Mouse (Mus musculus): ENCODE data around the gene Med12l. TPM values are rescaled to one million over a fixed set of nuclear protein-coding genes. Genes with fewer than 3 reads are reported as not detected.

The Med12l gene
- polyA plus RNA-seq, 1 experiment from 2014 or later: 0.82 TPM

DNA sequence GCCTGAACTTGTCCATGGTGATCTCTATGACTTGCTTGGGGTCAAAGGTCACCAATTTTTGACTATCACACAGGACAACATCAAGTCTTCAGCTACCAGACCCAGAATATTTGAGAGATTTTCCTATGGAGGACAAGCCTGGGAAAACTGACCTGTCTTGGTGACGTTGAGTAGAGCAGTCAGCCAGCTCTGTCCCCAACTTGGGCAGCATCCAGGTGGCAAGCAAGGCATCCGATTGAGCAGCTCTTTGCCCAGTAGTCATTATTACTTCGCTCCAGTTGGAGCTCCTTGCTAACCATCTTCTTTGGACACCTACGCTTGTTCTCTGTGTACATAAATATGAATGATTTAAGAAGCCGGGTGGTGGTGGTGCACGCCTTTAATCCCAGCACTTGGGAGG lies 265.2 kb downstream of the Med12l start:
- Histone ChIP-seq H3K4me2 (ENCODE audit: low read length) (no peak overlapping the region), H3K36me3 (ENCODE audit: insufficient read depth, low read length) (no peaks in the 10 kb centered on the region), H3K27ac (peak overlapping the region; percentile 47), H3K9ac (ENCODE audit: low read depth, low read length) (no peak overlapping the region), H3K9me3 (replicated peaks; ENCODE audit: low read length) (no peaks in the 10 kb centered on the region), H3K27me3 (ENCODE audit: insufficient read depth, low read length) (no peaks in the 10 kb centered on the region), H3K4me1 (replicated peaks; ENCODE audit: insufficient read depth, low read length) (no peaks in the 10 kb centered on the region), H3K4me3 (replicated peaks; ENCODE audit: low read depth, low read length) (no peak overlapping the region)
- DNase-seq (ENCODE audit: low spot score): no peak
- TF ChIP-seq CTCF (IDR thresholded peaks at IDR 0.05; ENCODE audit: low read depth): no peak
- 93% methylated on average over 6 of the region's 6 CpGs for WGBS
- no peak for ATAC-seq (replicated peaks; ENCODE audit: low FRiP score, low read depth)

- Histone ChIP-seq H3K9me3 (replicated peaks; ENCODE audit: low read length) (no peaks in the 10 kb centered on the region), H3K27ac (no peak overlapping the region), H3K4me3 (replicated peaks; ENCODE audit: low read depth, low read length) (no peak overlapping the region), H3K4me2 (ENCODE audit: low read length) (no peak overlapping the region), H3K27me3 (ENCODE audit: insufficient read depth, low read length) (no peaks in the 10 kb centered on the region), H3K4me1 (replicated peaks; ENCODE audit: insufficient read depth, low read length) (no peaks in the 10 kb centered on the region), H3K36me3 (ENCODE audit: insufficient read depth, low read length) (no peaks in the 10 kb centered on the region), H3K9ac (ENCODE audit: low read depth, low read length) (no peak overlapping the region)
- 28% methylated on average over 3 of the region's 3 CpGs for WGBS
- no peak for DNase-seq (ENCODE audit: low spot score)
- ATAC-seq (replicated peaks; ENCODE audit: low FRiP score, low read depth): no peak
- TF ChIP-seq CTCF (IDR thresholded peaks at IDR 0.05; ENCODE audit: low read depth): no peak
These were observed 272.1 kb downstream of the Med12l start for GRCm38 (mm10) chr3:59277502-59278253.

DNA sequence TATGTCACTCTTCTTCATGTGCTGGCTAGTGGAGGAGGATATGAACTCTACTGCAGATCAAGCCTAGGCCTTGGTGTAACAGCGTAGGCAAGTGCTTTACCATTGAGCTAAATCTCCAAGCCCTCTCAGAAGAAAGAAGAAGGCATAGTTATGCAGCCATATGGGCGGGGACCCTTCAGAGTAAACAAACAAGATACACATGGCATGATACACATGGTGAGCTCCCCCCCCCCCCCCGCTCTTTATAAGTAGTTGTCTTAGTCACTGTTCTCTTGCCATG lies 272.6 kb downstream of the Med12l start:
- no peaks in the 10 kb centered on the region for H3K27me3 ChIP-seq (ENCODE audit: insufficient read depth, low read length)
- no peaks in the 10 kb centered on the region for H3K4me1 ChIP-seq (replicated peaks; ENCODE audit: insufficient read depth, low read length)
- no peak overlapping the region for H3K9ac ChIP-seq (ENCODE audit: low read depth, low read length)
- 93% methylated on average over 3 of the region's 3 CpGs for WGBS
- H3K9me3 ChIP-seq (replicated peaks; ENCODE audit: low read length): no peaks in the 10 kb centered on the region
- H3K36me3 ChIP-seq (ENCODE audit: insufficient read depth, low read length): no peaks in the 10 kb centered on the region
- no peak for DNase-seq (ENCODE audit: low spot score)
- no peak for TF ChIP-seq CTCF (IDR thresholded peaks at IDR 0.05; ENCODE audit: low read depth)
- H3K4me2 ChIP-seq (ENCODE audit: low read length): no peak overlapping the region
- no peak overlapping the region for H3K27ac ChIP-seq
- H3K4me3 ChIP-seq (replicated peaks; ENCODE audit: low read depth, low read length): no peak overlapping the region
- ATAC-seq (replicated peaks; ENCODE audit: low FRiP score, low read depth): no peak

- no peak overlapping the region for H3K4me3 ChIP-seq (replicated peaks; ENCODE audit: low read depth, low read length)
- H3K9me3 ChIP-seq (replicated peaks; ENCODE audit: low read length): no peaks in the 10 kb centered on the region
- DNase-seq (ENCODE audit: low spot score): no peak
- ATAC-seq (replicated peaks; ENCODE audit: low FRiP score, low read depth): no peak
- H3K9ac ChIP-seq (ENCODE audit: low read depth, low read length): no peak overlapping the region
- TF ChIP-seq CTCF (IDR thresholded peaks at IDR 0.05; ENCODE audit: low read depth): no peak
- no peaks in the 10 kb centered on the region for H3K27me3 ChIP-seq (ENCODE audit: insufficient read depth, low read length)
- no peak overlapping the region for H3K4me2 ChIP-seq (ENCODE audit: low read length)
- H3K27ac ChIP-seq: no peak overlapping the region
- H3K36me3 ChIP-seq (ENCODE audit: insufficient read depth, low read length): no peaks in the 10 kb centered on the region
- no peaks in the 10 kb centered on the region for H3K4me1 ChIP-seq (replicated peaks; ENCODE audit: insufficient read depth, low read length)
These were observed 273.0 kb downstream of the Med12l start for GRCm38 (mm10) chr3:59278620-59279019.

GRCm38 (mm10) chr3:59290551-59290950 lies 284.9 kb downstream of the Med12l start:
- 39% methylated on average over 2 of the region's 2 CpGs for WGBS
- TF ChIP-seq CTCF (IDR thresholded peaks at IDR 0.05; ENCODE audit: low read depth): no peak
- no peaks in the 10 kb centered on the region for H3K27me3 ChIP-seq (ENCODE audit: insufficient read depth, low read length)
- H3K9ac ChIP-seq (ENCODE audit: low read depth, low read length): no peak overlapping the region
- no peak overlapping the region for H3K4me3 ChIP-seq (replicated peaks; ENCODE audit: low read depth, low read length)
- DNase-seq (ENCODE audit: low spot score) (peak; percentile 28), ATAC-seq (replicated peaks; ENCODE audit: low FRiP score, low read depth) (no peak)
- H3K27ac ChIP-seq: no peak overlapping the region
- H3K4me2 ChIP-seq (ENCODE audit: low read length): no peak overlapping the region
- no peaks in the 10 kb centered on the region for H3K9me3 ChIP-seq (replicated peaks; ENCODE audit: low read length)
- H3K4me1 ChIP-seq (replicated peaks; ENCODE audit: insufficient read depth, low read length): no peaks in the 10 kb centered on the region
- H3K36me3 ChIP-seq (ENCODE audit: insufficient read depth, low read length): no peaks in the 10 kb centered on the region

GRCm38 (mm10) chr3:59293437-59294199 lies 288.0 kb downstream of the Med12l start:
- DNase-seq (ENCODE audit: low spot score) (no peak), ATAC-seq (replicated peaks; ENCODE audit: low FRiP score, low read depth) (no peak)
- Histone ChIP-seq H3K27ac (no peak overlapping the region), H3K4me1 (replicated peaks; ENCODE audit: insufficient read depth, low read length) (no peaks in the 10 kb centered on the region), H3K27me3 (ENCODE audit: insufficient read depth, low read length) (no peaks in the 10 kb centered on the region), H3K36me3 (ENCODE audit: insufficient read depth, low read length) (no peaks in the 10 kb centered on the region), H3K9me3 (replicated peaks; ENCODE audit: low read length) (no peaks in the 10 kb centered on the region), H3K9ac (ENCODE audit: low read depth, low read length) (no peak overlapping the region), H3K4me2 (ENCODE audit: low read length) (no peak overlapping the region), H3K4me3 (replicated peaks; ENCODE audit: low read depth, low read length) (no peak overlapping the region)
- TF ChIP-seq CTCF (IDR thresholded peaks at IDR 0.05; ENCODE audit: low read depth): no peak
- WGBS: 83% methylated on average over 5 of the region's 5 CpGs
